Mouse (Mus musculus): ENCODE measurements around the gene Pak4. TPM values are rescaled to one million over a fixed set of nuclear protein-coding genes. Genes with fewer than 3 reads are reported as not detected.

Pak4 gene
- total and polyA plus RNA-seq, 3 experiments: 9.3 to 26.6 TPM; not detected in 1

GRCm38 (mm10) chr7:28591862-28592261 is 6.1 kb downstream of the Pak4 start:
- no peak for TF ChIP-seq ZC3H11A (IDR thresholded peaks at IDR 0.05; ENCODE audit: low read depth, low read length)
- no peak for TF ChIP-seq USF1 (IDR thresholded peaks at IDR 0.05; ENCODE audit: low read depth, low read length)
- TF ChIP-seq TBP (IDR thresholded peaks at IDR 0.05; ENCODE audit: low read depth, low read length): no peak
- TF ChIP-seq GATA1 (IDR thresholded peaks at IDR 0.05; ENCODE audit: low read depth, low read length): no peak
- H3K36me3 ChIP-seq (ENCODE audit: control insufficient read depth in 1 of 2, insufficient read depth in 2 of 2, low read length in 2 of 2): peaks cover 0 to 1% of the 10 kb centered on the region in 2 experiments; a peak in 2 of 4 replicates
- H3K79me2 ChIP-seq (ENCODE audit: control insufficient read depth, insufficient read depth, low read length, poor library complexity): peaks cover 14% of the 10 kb centered on the region; the same call in 1 of the 2 replicates
- no peak overlapping the region for H3K9ac ChIP-seq (ENCODE audit: control insufficient read depth, low read depth, low read length, poor library complexity, severe bottlenecking)
- H3K27me3 ChIP-seq (ENCODE audit: control insufficient read depth in 1 of 2, insufficient read depth in 2 of 2, low read length in 2 of 2): no peaks in the 10 kb centered on the region
- H3K27ac ChIP-seq (ENCODE audit: control insufficient read depth, low read depth, low read length): no peak overlapping the region
- peaks cover 5% of the 10 kb centered on the region in 2 experiments for H3K4me1 ChIP-seq (ENCODE audit: control insufficient read depth in 1 of 2, insufficient read depth in 2 of 2, low read length in 2 of 2)
- DNase-seq (ENCODE audit: low read depth, low spot score): no peak
- no peak overlapping the region for H3K4me3 ChIP-seq (ENCODE audit: control insufficient read depth in 1 of 2, insufficient read depth in 1 of 2, low read depth in 2 of 2, low read length in 2 of 2)
- H3K9me3 ChIP-seq (replicated peaks; ENCODE audit: insufficient read depth, low read length): no peaks in the 10 kb centered on the region

GRCm38 (mm10) chr7:28587644-28588043 is 10.3 kb downstream of the Pak4 start:
- TF ChIP-seq GABPA (IDR thresholded peaks at IDR 0.05; ENCODE audit: low read depth, low read length): no peak
- no peak for TF ChIP-seq MYB (IDR thresholded peaks at IDR 0.05; ENCODE audit: low read depth, low read length)
- TF ChIP-seq NRF1 (IDR thresholded peaks at IDR 0.05; ENCODE audit: insufficient read depth, low read depth, low read length, poor library complexity, severe bottlenecking): no peak
- no peak for TF ChIP-seq SIN3A (IDR thresholded peaks at IDR 0.05; ENCODE audit: low read length)
- TF ChIP-seq MEF2A (IDR thresholded peaks at IDR 0.05; ENCODE audit: extremely low read depth, insufficient replicate concordance, low read depth, low read length, poor library complexity, severe bottlenecking): no peak
- no peak for TF ChIP-seq JUND (IDR thresholded peaks at IDR 0.05; ENCODE audit: low read depth, low read length)
- no peak for TF ChIP-seq POLR2A (IDR thresholded peaks at IDR 0.05; ENCODE audit: control insufficient read depth in 1 of 2, insufficient read depth in 1 of 2, low read depth in 1 of 2, low read length in 2 of 2, poor library complexity in 1 of 2)
- TF ChIP-seq POLR2AphosphoS2 (IDR thresholded peaks at IDR 0.05; ENCODE audit: low read length): no peak
- TF ChIP-seq MYC (IDR thresholded peaks at IDR 0.05; ENCODE audit: low read depth, low read length): no peak
- TF ChIP-seq RCOR1 (IDR thresholded peaks at IDR 0.05; ENCODE audit: low read depth, low read length): no peak
- TF ChIP-seq MAFK (IDR thresholded peaks at IDR 0.05; ENCODE audit: borderline replicate concordance, low read depth, low read length): no peak
- TF ChIP-seq KAT2A (conservative IDR thresholded peaks at IDR 0.05; ENCODE audit: low read depth, low read length): no peak
- TF ChIP-seq UBTF (IDR thresholded peaks at IDR 0.05; ENCODE audit: borderline replicate concordance, insufficient read depth, low read depth, low read length): no peak
- TF ChIP-seq MAZ (IDR thresholded peaks at IDR 0.05; ENCODE audit: low read depth, low read length): no peak
- no peak for TF ChIP-seq CTCF (IDR thresholded peaks at IDR 0.05 in 2 of 3, conservative IDR thresholded peaks at IDR 0.05 in 1 of 3; ENCODE audit: control insufficient read depth in 1 of 3, insufficient read depth in 1 of 3, low read depth in 2 of 3, low read length in 3 of 3, poor library complexity in 1 of 3, severe bottlenecking in 1 of 3)
- H3K9me3 ChIP-seq (replicated peaks; ENCODE audit: insufficient read depth, low read length): no peaks in the 10 kb centered on the region
- no peak overlapping the region for H3K9ac ChIP-seq (ENCODE audit: control insufficient read depth, low read depth, low read length, poor library complexity, severe bottlenecking)
- H3K79me2 ChIP-seq (ENCODE audit: control insufficient read depth, insufficient read depth, low read length, poor library complexity): peaks cover 6% of the 10 kb centered on the region; the same call in 1 of the 2 replicates
- H3K4me1 ChIP-seq (ENCODE audit: control insufficient read depth in 1 of 2, insufficient read depth in 2 of 2, low read length in 2 of 2): peaks cover 19 to 25% of the 10 kb centered on the region in 2 experiments
- H3K27ac ChIP-seq (ENCODE audit: control insufficient read depth, low read depth, low read length): no peak overlapping the region
- no peak for DNase-seq (ENCODE audit: low read depth, low spot score)
- peaks cover 0 to 18% of the 10 kb centered on the region in 2 experiments; a peak in 2 of 4 replicates for H3K36me3 ChIP-seq (ENCODE audit: control insufficient read depth in 1 of 2, insufficient read depth in 2 of 2, low read length in 2 of 2)
- H3K4me3 ChIP-seq (ENCODE audit: control insufficient read depth in 1 of 2, insufficient read depth in 1 of 2, low read depth in 2 of 2, low read length in 2 of 2): no peak overlapping the region
- H3K27me3 ChIP-seq (ENCODE audit: control insufficient read depth in 1 of 2, insufficient read depth in 2 of 2, low read length in 2 of 2): no peaks in the 10 kb centered on the region
